Mouse (Mus musculus): Measurements from ENCODE around the gene Cox15. TPM values are rescaled to one million over a fixed set of nuclear protein-coding genes. Genes with fewer than 3 reads are reported as not detected.

The Cox15 gene
- total RNA-seq, 1 experiment from 2014 or later = 15.1 TPM

DNA sequence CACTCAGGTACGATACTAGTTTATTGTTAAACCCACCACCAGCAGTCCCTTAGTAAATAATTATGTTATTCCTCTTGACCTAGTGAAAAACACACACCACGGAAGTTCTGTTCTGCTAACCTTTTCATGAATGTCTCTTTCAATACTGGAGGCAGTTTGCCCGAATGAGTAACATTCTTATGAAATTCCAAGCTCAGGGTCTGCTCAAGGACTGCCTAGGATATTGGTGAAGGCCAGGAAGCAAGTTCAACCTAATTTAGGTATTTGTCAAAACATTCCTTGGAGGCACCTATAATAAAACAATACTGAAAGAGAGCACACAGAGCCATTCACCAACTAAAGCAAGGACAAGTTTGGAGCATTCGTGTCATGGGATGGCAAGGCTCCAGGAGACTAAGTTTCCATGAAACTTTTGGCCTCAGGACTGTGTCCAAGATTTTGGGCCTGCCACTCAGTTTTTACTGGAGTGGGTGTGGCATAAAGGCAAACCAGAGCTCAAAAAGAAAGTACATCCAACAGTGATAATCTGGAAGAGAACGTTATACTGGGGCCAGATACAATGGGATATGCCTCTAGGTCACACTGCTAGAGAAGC lies 16.7 kb upstream of the Cox15 start:
- no peak for ATAC-seq (replicated peaks in 1 of 2; ENCODE audit: insufficient read depth in 1 of 2, low FRiP score in 2 of 2, low TSS enrichment in 1 of 2, low read depth in 1 of 2, poor library complexity in 2 of 2, severe bottlenecking in 2 of 2)

DNA sequence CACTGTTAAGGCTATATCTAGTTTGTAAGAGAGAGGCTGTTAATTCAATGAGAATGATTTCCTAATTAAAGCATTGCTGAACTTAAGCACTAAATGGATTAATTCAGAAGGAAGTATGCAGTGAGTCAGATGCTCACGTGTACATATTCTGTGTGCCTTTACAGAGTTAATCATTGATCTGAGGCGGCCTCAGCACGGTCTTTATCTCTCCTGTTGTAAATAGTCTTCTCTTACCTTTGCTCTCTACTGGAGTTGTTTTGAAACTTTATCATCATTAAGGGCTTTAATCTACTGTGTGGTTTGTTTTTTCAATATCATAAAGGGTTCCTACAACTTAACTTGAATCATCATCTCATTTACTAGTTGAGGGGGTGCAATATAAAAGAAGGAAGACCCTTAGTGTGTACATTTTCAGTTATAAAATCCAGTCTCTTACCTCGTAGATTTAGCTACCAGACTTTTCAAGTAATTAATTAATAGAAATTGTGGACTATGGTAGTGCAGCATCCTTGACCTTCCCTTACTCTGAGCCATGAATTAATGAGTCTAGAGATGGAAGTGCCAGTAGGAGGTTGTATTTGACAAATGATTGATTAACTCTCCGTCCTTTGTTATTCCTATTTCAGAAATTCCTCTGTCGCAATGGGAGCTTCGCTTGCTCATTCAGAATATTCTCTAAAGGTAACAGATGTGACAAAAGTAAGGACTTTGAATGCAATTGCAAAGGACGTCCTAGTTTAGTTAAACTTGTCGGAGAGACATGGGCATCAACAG lies 14.9 kb upstream of the Cox15 start:
- no peak for ATAC-seq (replicated peaks in 1 of 2; ENCODE audit: insufficient read depth in 1 of 2, low FRiP score in 2 of 2, low TSS enrichment in 1 of 2, low read depth in 1 of 2, poor library complexity in 2 of 2, severe bottlenecking in 2 of 2)

GRCm38 (mm10) chr19:43766451-43766850 lies 13.7 kb upstream of the Cox15 start:
- no peak for ATAC-seq (replicated peaks in 1 of 2; ENCODE audit: insufficient read depth in 1 of 2, low FRiP score in 2 of 2, low TSS enrichment in 1 of 2, low read depth in 1 of 2, poor library complexity in 2 of 2, severe bottlenecking in 2 of 2)

GRCm38 (mm10) chr19:43762410-43762809 lies 9.6 kb upstream of the Cox15 start:
- no peak for ATAC-seq (replicated peaks in 1 of 2; ENCODE audit: insufficient read depth in 1 of 2, low FRiP score in 2 of 2, low TSS enrichment in 1 of 2, low read depth in 1 of 2, poor library complexity in 2 of 2, severe bottlenecking in 2 of 2)

GRCm38 (mm10) chr19:43761543-43762256 lies 8.9 kb upstream of the Cox15 start:
- ATAC-seq (replicated peaks in 1 of 2; ENCODE audit: insufficient read depth in 1 of 2, low FRiP score in 2 of 2, low TSS enrichment in 1 of 2, low read depth in 1 of 2, poor library complexity in 2 of 2, severe bottlenecking in 2 of 2) = no peak

GRCm38 (mm10) chr19:43760504-43760903 lies 7.7 kb upstream of the Cox15 start:
- 0 out of 4 replicates have a peak, but pooled peaks of 1 of the 2 experiments have one; percentile 62 for ATAC-seq (replicated peaks in 1 of 2; ENCODE audit: insufficient read depth in 1 of 2, low FRiP score in 2 of 2, low TSS enrichment in 1 of 2, low read depth in 1 of 2, poor library complexity in 2 of 2, severe bottlenecking in 2 of 2)

DNA sequence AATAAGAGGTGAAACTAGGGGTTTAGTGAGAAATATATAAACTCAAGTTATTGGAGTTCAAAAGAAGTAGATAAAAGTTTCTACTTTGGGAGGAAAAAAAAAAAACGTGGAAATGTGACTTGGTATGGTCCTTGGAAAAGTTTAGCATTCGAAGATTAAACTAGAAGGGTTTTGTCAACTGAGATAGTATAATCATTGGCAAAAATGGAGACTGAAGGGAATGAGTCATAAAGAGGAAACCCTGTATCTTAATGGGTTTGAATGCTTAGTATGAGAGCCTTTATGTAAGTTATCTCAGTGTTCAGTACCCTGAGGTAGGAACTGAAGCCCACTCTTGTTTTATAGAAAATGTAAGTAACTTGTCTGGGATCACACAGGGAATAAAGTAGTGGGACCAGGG lies 2.1 kb upstream of the Cox15 start:
- no peak for ATAC-seq (replicated peaks in 1 of 2; ENCODE audit: insufficient read depth in 1 of 2, low FRiP score in 2 of 2, low TSS enrichment in 1 of 2, low read depth in 1 of 2, poor library complexity in 2 of 2, severe bottlenecking in 2 of 2)

DNA sequence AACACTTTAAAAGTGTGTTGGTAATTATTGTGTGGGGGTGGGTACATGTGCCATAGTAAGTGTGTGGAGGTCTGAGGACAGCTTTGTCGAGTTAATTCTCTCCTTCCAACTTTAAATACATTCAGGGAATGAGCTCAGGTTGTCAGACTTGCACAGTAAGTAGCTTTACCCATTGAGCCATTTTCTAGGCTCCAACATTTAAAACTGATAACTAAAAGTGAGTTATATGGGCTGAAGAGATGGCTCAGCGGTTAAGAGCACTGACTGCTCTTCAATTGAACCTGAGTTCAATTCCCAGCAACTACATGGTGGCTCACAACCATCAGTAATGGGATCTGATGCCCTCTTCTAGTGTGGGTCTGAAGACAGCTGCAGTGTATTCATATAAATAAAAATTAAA lies 1.4 kb upstream of the Cox15 start:
- ATAC-seq (replicated peaks in 1 of 2; ENCODE audit: insufficient read depth in 1 of 2, low FRiP score in 2 of 2, low TSS enrichment in 1 of 2, low read depth in 1 of 2, poor library complexity in 2 of 2, severe bottlenecking in 2 of 2) = no peak

DNA sequence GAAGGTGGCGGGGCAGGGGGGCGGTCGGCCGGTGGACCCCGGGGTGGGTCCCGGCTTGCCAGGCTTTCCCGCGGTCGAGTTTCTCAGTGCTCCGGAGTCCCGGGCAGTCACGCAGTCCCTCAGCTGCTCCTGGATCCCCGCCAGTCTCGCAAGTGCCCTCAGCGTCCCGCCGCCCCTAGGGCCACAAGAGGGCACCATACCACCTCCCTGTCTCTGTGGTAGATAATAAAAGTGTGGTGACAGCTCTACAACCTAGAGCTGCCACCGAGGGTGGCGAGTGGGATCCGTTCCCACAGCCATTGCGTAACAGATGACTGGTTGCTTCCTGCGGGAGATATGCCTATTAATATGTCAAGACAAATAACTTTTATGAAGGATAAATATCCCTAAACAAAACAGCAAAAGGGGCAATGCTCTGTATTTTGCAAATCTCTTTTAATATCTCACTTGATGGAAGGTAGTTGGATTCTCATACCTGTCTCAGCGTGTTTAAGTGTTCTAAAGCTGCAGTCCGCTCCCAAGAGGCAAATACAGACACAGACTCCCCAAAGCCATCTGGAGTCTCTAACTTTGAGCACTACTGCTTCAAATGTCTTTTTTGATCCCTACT lies 531 bp upstream of the Cox15 start:
- ATAC-seq (replicated peaks in 1 of 2; ENCODE audit: insufficient read depth in 1 of 2, low FRiP score in 2 of 2, low TSS enrichment in 1 of 2, low read depth in 1 of 2, poor library complexity in 2 of 2, severe bottlenecking in 2 of 2) = peak; percentile 74 to 87

DNA sequence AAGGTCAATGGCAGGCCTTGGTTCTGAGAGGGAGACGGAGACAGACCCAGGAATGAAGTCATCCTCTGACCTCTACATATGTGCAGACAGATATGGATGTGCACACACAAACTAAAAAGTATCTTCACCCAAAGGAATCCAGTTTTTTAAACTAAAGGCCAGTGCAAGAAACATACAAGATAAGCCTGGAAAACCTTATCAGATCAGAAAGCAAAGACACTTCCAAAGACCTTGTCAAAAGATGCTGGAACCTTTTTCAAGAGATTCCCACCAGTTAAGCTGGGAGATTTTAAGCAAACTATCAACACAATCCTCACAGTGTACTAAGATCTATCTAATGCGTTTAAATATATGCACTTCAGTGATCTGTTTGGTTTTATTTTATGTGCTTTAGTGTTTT lies 2.8 kb downstream of the Cox15 start:
- no peak for ATAC-seq (replicated peaks in 1 of 2; ENCODE audit: insufficient read depth in 1 of 2, low FRiP score in 2 of 2, low TSS enrichment in 1 of 2, low read depth in 1 of 2, poor library complexity in 2 of 2, severe bottlenecking in 2 of 2)

DNA sequence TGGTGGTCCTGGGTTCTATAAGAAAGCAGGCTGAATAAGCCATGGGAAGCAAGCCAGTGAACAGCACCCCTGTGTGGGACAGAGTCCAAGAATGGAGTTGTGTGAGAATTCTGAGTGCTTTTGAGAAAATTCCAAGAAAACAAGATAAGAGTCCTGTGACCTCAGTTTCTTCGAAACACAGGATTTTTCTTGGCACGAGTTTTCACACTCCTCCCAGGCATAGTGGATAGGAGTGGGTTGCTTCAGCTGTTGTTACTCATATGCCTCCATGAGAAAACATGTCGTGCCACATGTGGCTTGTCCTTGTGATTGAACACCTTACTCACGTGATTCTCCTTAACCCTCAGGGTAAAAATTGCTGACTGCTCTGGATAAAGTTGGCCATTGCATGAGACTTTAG lies 4.9 kb downstream of the Cox15 start:
- ATAC-seq (replicated peaks in 1 of 2; ENCODE audit: insufficient read depth in 1 of 2, low FRiP score in 2 of 2, low TSS enrichment in 1 of 2, low read depth in 1 of 2, poor library complexity in 2 of 2, severe bottlenecking in 2 of 2) = no peak

DNA sequence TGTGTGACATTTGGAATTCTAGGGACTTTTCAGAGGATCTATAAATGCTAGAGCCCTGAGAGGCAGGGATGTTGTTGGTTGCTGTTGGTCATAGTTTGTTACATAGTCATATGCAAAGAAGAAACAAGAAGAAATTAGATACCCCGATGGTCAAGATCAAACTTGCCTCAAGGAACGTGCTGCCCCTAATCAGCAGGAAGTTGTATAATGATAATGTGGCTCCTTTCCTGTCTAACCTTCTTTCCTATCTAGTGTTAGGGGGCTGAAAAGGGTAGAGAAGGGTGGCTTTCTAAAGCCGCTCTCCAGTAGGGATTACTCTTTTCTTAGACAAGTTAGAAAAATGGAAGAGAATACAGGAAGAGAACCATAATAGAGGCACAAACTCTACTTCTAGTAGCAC lies 7.1 kb downstream of the Cox15 start:
- ATAC-seq (replicated peaks in 1 of 2; ENCODE audit: insufficient read depth in 1 of 2, low FRiP score in 2 of 2, low TSS enrichment in 1 of 2, low read depth in 1 of 2, poor library complexity in 2 of 2, severe bottlenecking in 2 of 2) = no peak

DNA sequence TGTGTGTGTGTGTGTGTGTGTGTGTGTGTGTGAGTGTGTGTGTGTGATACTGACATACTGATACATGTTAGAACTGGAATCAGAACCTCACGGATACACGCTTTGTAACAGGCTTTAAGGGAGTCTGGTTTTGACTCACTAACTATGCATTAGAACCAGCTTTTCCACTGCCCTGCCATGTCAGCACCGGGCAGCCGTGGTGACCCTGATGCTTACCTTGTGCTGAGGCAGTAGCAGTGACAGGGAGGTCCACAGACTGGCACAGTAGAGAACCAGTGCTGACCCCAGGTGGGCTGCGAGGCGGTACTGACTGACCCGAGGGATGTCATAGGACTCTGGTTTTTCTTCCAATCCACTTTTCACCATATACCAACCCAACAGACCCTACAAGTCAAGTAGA lies 9.4 kb downstream of the Cox15 start:
- ATAC-seq (replicated peaks in 1 of 2; ENCODE audit: insufficient read depth in 1 of 2, low FRiP score in 2 of 2, low TSS enrichment in 1 of 2, low read depth in 1 of 2, poor library complexity in 2 of 2, severe bottlenecking in 2 of 2) = no peak

GRCm38 (mm10) chr19:43738409-43738808 lies 14.4 kb downstream of the Cox15 start:
- no peak for ATAC-seq (replicated peaks in 1 of 2; ENCODE audit: insufficient read depth in 1 of 2, low FRiP score in 2 of 2, low TSS enrichment in 1 of 2, low read depth in 1 of 2, poor library complexity in 2 of 2, severe bottlenecking in 2 of 2)

DNA sequence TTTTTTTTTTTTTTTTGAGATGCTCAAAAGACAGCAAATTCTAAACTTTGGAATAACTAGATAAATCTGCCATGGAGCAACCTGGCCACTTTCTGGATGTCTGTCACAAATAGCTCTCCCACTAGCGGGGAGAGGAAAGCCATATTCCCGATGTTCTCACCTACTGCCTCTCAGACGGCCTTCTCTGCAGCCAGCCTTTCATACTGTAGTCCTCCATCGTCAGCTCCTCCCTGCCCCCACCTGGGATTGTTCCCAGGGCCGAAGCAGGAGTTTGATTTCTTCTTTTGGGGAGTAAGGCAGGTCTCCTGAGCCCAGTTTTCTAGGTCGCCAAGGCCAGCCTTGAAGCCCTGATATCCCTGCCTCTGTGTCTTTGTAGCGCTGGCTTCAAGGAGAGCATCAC lies 21.6 kb downstream of the Cox15 start:
- ATAC-seq (replicated peaks in 1 of 2; ENCODE audit: insufficient read depth in 1 of 2, low FRiP score in 2 of 2, low TSS enrichment in 1 of 2, low read depth in 1 of 2, poor library complexity in 2 of 2, severe bottlenecking in 2 of 2) = no peak

DNA sequence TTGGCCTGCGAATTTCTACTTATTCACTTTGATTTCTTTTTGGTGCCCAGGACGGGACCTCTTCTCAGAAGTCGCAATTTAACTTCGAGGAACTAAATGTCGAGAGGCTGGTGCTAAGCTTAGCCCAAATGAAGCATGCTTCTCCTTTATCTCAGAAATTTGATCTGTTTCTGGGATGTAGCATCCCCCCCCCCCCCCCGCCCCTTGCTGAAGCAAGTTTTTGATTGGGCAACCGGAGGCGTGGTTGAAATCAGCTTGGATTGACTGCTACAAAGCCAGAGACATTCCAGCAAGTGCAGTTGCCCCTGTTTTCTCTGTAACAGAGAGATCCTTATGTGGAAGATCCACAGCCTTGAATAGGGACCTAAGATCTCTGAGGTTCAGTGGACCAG lies 22.8 kb downstream of the Cox15 start:
- ATAC-seq (replicated peaks in 1 of 2; ENCODE audit: insufficient read depth in 1 of 2, low FRiP score in 2 of 2, low TSS enrichment in 1 of 2, low read depth in 1 of 2, poor library complexity in 2 of 2, severe bottlenecking in 2 of 2) = no peak

- no peak for ATAC-seq (replicated peaks in 1 of 2; ENCODE audit: insufficient read depth in 1 of 2, low FRiP score in 2 of 2, low TSS enrichment in 1 of 2, low read depth in 1 of 2, poor library complexity in 2 of 2, severe bottlenecking in 2 of 2)
Observed at GRCm38 (mm10) chr19:43729296-43730036, 23.3 kb downstream of the Cox15 start.
